Mouse (Mus musculus) kidney, postnatal 0 days (tissue): Measurements from ENCODE around the gene Kcnk16. TPM values are rescaled to one million over a fixed set of nuclear protein-coding genes. Genes with fewer than 3 reads are reported as not detected.

ENCODE experiments used
- ATAC-seq: fragments of 200-750 bp; cut with Nextera tagmentation; replicated peaks from 2 replicates; pipeline ENCODE4 v1.8.0; 2017; ENCODE audit warnings: low read depth, moderate number of reproducible peaks, moderate TSS enrichment, moderate library complexity; ENCODE audit not compliant: low FRiP score
- DNase-seq: peaks from one replicate; pipeline ENCODE4 v3.0.0-alpha.2; 2016; ENCODE audit warnings: low spot score
- H3K27ac ChIP-seq: fragments of 300-500 bp; sonication (generic); 2 replicates; pipeline ENCODE4 v1.5.1; 2014; ENCODE audit warnings: mild to moderate bottlenecking
- H3K27me3 ChIP-seq: fragments of 300-500 bp; sonication (generic); 2 replicates; pipeline ENCODE4 v1.6.1; 2014; ENCODE audit warnings: low read length, mixed read lengths; ENCODE audit not compliant: insufficient read depth
- H3K36me3 ChIP-seq: fragments of 300-500 bp; sonication (generic); 2 replicates; pipeline ENCODE4 v1.6.1; 2014; ENCODE audit warnings: low read length, mixed read lengths; ENCODE audit not compliant: insufficient read depth
- H3K4me1 ChIP-seq: fragments of 300-500 bp; sonication (generic); replicated peaks from 2 replicates; pipeline ENCODE4 v1.6.1; 2014; ENCODE audit warnings: antibody characterized with exemption, low read length, mixed read lengths; ENCODE audit not compliant: insufficient read depth
- H3K4me2 ChIP-seq: fragments of 300-500 bp; sonication (generic); 2 replicates; pipeline ENCODE4 v1.6.1; 2014; ENCODE audit warnings: mild to moderate bottlenecking, low read length, moderate library complexity, mixed read lengths
- H3K4me3 ChIP-seq: fragments of 300-500 bp; sonication (generic); replicated peaks from 2 replicates; pipeline ENCODE4 v1.5.1; 2014; ENCODE audit warnings: low read depth, low read length
- H3K9ac ChIP-seq: fragments of 300-500 bp; sonication (generic); 2 replicates; pipeline ENCODE4 v1.6.1; 2014; ENCODE audit warnings: low read depth, low read length
- H3K9me3 ChIP-seq: fragments of 300-500 bp; sonication (generic); replicated peaks from 2 replicates; pipeline ENCODE4 v1.6.1; 2016; ENCODE audit warnings: low read length, inconsistent platforms, mixed read lengths
- CTCF ChIP-seq: IDR thresholded peaks from 2 replicates; pipeline ENCODE4 v1.5.1; 2016; ENCODE audit warnings: antibody characterized with exemption, low read depth, mild to moderate bottlenecking, moderate library complexity
- WGBS: fragments of 180-500 bp; shearing (Covaris S2); extraction: QIAGEN DNeasy Blood & Tissue Kit; methylation state at CpG from one replicate; pipeline ENCODE4 v1.1.7; 2014; 5-methylcytosine and 5-hydroxymethylcytosine counted together
- polyA plus RNA-seq: library from polyadenylated mRNA; unstranded; fragments of >200 nt; fragmentation: Nextera tagmentation; extraction: Ambion mirVana; gene quantifications from 2 replicates; pipeline ENCODE4 v1.2.1, GENCODE M21; 2015

The Kcnk16 gene
- polyA plus RNA-seq, 1 experiment from 2014 or later: not detected

DNA sequence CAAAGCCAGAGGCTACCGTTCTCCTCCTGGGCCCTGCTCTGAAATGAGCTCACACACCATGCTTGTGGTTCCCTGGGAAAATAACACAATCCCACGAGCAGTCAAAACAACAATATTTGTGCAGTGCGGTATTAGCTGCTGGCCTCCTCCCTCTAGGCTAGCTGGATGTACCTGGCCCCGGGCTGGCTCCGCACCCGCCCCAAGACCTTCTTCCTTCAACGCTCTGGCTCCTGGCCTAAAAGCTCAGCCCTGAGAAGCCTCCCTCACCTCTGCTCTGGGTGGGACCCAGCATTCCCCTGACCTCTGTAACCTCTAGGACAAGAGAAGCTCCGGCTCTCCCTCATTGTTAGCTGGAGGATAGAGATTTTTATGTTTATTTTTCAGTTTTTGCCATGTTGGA is 26.5 kb downstream of the Kcnk16 start:
- H3K27me3 ChIP-seq: no peaks in the 10 kb centered on the region
- TF ChIP-seq CTCF: no peak
- ATAC-seq (no peak), DNase-seq (no peak)
- no peak overlapping the region for H3K9ac ChIP-seq
- H3K9me3 ChIP-seq: no peaks in the 10 kb centered on the region
- 66% methylated on average over 8 of the region's 8 CpGs for WGBS
- H3K4me1 ChIP-seq: no peaks in the 10 kb centered on the region
- no peak overlapping the region for H3K27ac ChIP-seq
- no peaks in the 10 kb centered on the region for H3K36me3 ChIP-seq
- no peak overlapping the region for H3K4me2 ChIP-seq
- no peak overlapping the region for H3K4me3 ChIP-seq

GRCm38 (mm10) chr14:20234403-20234802 is 34.6 kb downstream of the Kcnk16 start:
- Histone ChIP-seq H3K27ac (no peak overlapping the region), H3K4me2 (no peak overlapping the region), H3K9me3 (no peaks in the 10 kb centered on the region), H3K9ac (no peak overlapping the region), H3K4me1 (peaks cover 5% of the 10 kb centered on the region), H3K27me3 (no peaks in the 10 kb centered on the region), H3K4me3 (no peak overlapping the region), H3K36me3 (no peaks in the 10 kb centered on the region)
- WGBS: 92% methylated on average over 2 of the region's 2 CpGs
- DNase-seq (no peak), ATAC-seq (no peak)
- TF ChIP-seq CTCF: no peak; the same call in 1 of the 2 replicates

GRCm38 (mm10) chr14:20233016-20233980 is 35.7 kb downstream of the Kcnk16 start:
- no peak for DNase-seq
- Histone ChIP-seq H3K4me1 (peaks cover 9% of the 10 kb centered on the region), H3K9me3 (no peaks in the 10 kb centered on the region), H3K4me2 (no peak overlapping the region), H3K4me3 (no peak overlapping the region), H3K36me3 (no peaks in the 10 kb centered on the region), H3K27me3 (no peaks in the 10 kb centered on the region), H3K9ac (no peak overlapping the region), H3K27ac (no peak overlapping the region)
- no peak for TF ChIP-seq CTCF
- 57% methylated on average over 11 of the region's 11 CpGs for whole genome bisulfite sequencing
- no peak for ATAC-seq

- H3K4me2 ChIP-seq: no peak overlapping the region
- peak; percentile 87 for ATAC-seq
- WGBS: 39% methylated on average over 7 of the region's 7 CpGs
- no peak for TF ChIP-seq CTCF
- H3K36me3 ChIP-seq: no peaks in the 10 kb centered on the region
- no peak overlapping the region for H3K9ac ChIP-seq
- no peak overlapping the region for H3K4me3 ChIP-seq
- no peaks in the 10 kb centered on the region for H3K27me3 ChIP-seq
- peaks cover 9% of the 10 kb centered on the region for H3K4me1 ChIP-seq
- no peaks in the 10 kb centered on the region for H3K9me3 ChIP-seq
- peak; percentile 61 for DNase-seq
- peak overlapping the region; percentile 80 for H3K27ac ChIP-seq
These were observed 38.9 kb downstream of the Kcnk16 start for GRCm38 (mm10) chr14:20230063-20230491.

DNA sequence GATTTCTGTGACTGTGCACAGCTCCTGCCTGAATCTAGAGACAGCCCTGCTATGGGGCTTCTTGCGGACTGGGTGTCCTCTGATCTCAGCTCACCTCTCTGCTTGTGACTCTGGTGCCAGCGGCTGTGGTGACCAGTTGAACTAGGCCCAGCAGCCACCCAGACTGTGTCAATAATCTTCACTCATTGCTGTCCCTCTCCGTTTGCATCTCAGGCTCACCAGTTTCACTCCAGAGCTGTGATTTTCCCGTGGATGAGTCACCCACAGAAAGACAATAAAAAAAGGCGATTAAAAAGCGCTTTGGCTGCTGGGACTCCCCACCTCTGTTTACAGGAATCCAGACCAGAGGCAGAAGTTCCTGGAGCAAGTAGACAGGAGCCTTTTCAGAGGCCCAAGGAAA is 39.6 kb downstream of the Kcnk16 start:
- WGBS: 50% methylated on average over 6 of the region's 6 CpGs
- peak overlapping the region; percentile 80 for H3K27ac ChIP-seq
- ATAC-seq: no peak

DNA sequence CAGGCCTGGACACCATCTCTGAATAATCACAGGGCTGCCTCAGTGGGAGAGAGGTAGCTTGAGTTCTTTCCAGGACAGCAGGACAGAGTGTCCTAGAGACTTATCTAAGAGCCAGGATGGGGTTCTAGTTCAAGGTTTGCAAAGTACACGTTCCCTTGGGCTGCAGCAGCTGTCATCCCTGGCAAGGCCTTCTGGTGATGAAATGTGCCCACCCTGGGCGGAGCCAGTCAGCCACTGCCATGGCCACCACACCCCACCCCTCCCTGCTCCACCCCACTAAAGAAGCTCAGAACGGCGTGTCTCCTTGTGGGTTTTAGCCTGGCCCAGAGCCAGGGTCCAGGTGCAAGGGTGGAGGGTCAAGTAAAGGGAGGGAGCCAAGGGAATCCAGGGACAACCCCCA is 40.7 kb downstream of the Kcnk16 start:
- H3K9me3 ChIP-seq: no peaks in the 10 kb centered on the region
- H3K4me1 ChIP-seq: peaks cover 9% of the 10 kb centered on the region
- no peaks in the 10 kb centered on the region for H3K36me3 ChIP-seq
- no peak for DNase-seq
- no peak overlapping the region for H3K4me3 ChIP-seq
- WGBS: 43% methylated on average over 4 of the region's 4 CpGs
- no peak; the same call in 1 of the 2 replicates for ATAC-seq
- no peak for TF ChIP-seq CTCF
- no peaks in the 10 kb centered on the region for H3K27me3 ChIP-seq
- no peak overlapping the region for H3K9ac ChIP-seq
- no peak overlapping the region for H3K27ac ChIP-seq
- no peak overlapping the region for H3K4me2 ChIP-seq

More for the DNA sequence above, 39.6 kb downstream of the Kcnk16 start:
- H3K9ac ChIP-seq: no peak overlapping the region
- no peaks in the 10 kb centered on the region for H3K36me3 ChIP-seq
- H3K4me3 ChIP-seq: no peak overlapping the region
- TF ChIP-seq CTCF: no peak
- DNase-seq: no peak
- peaks cover 9% of the 10 kb centered on the region for H3K4me1 ChIP-seq
- H3K9me3 ChIP-seq: no peaks in the 10 kb centered on the region
- H3K4me2 ChIP-seq: no peak overlapping the region
- H3K27me3 ChIP-seq: no peaks in the 10 kb centered on the region
